ENCODE assay signal across 7 mouse cellular contexts in genomic region chr8:105937496-105938305, GRCm38 (mm10). TPM values are rescaled to one million over a fixed set of nuclear protein-coding genes. Genes with fewer than 3 reads are reported as not detected.
A peak's percentile ranks its signal among the peaks of the same experiment; 100 is the strongest.
DNase-seq lines count a peak whose midpoint lies in the region; ATAC-seq and TF ChIP-seq lines count a peak whose summit lies in the region.

No protein-coding gene starts in this region.

- peaks cover 45% of the 10 kb centered on the region for H3K36me3 ChIP-seq in heart, embryonic 13.5 days
- H3K36me3 ChIP-seq in kidney, postnatal 0 days (ENCODE audit: insufficient read depth, low read length): no peaks in the 10 kb centered on the region

- TF ChIP-seq CTCF in kidney, postnatal 0 days (IDR thresholded peaks at IDR 0.05; ENCODE audit: low read depth): no peak
- TF ChIP-seq CTCF in lung, adult 2 months (IDR thresholded peaks at IDR 0.05; ENCODE audit: insufficient read depth, low read length): no peak
- TF ChIP-seq CTCF in olfactory bulb, adult 2 months (IDR thresholded peaks at IDR 0.05; ENCODE audit: insufficient read depth, low read depth, low read length): no peak

- H3K9ac ChIP-seq in heart, embryonic 13.5 days: peak overlapping the region; percentile 93
- peak overlapping the region; percentile 77 for H3K9ac ChIP-seq in kidney, postnatal 0 days (ENCODE audit: low read depth, low read length)

- no peaks in the 10 kb centered on the region for H3K9me3 ChIP-seq in heart, embryonic 13.5 days
- H3K9me3 ChIP-seq in kidney, postnatal 0 days (replicated peaks; ENCODE audit: low read length): no peaks in the 10 kb centered on the region

- peak overlapping the region; percentile 98 for H3K4me2 ChIP-seq in heart, embryonic 13.5 days
- H3K4me2 ChIP-seq in kidney, postnatal 0 days (ENCODE audit: low read length): peak overlapping the region; percentile 93

- peaks cover 24% of the 10 kb centered on the region for H3K4me1 ChIP-seq in heart, embryonic 13.5 days
- H3K4me1 ChIP-seq in kidney, postnatal 0 days (replicated peaks; ENCODE audit: insufficient read depth, low read length): peaks cover 8% of the 10 kb centered on the region; the same call in 1 of the 2 replicates
- H3K4me1 ChIP-seq in lung, adult 2 months (ENCODE audit: control insufficient read depth, insufficient read depth, low read length): peaks cover 4% of the 10 kb centered on the region
- H3K4me1 ChIP-seq in olfactory bulb, adult 2 months (ENCODE audit: control insufficient read depth, insufficient read depth, low read length): peaks cover 9% of the 10 kb centered on the region; the same call in 1 of the 2 replicates

- peak; percentile 76 for DNase-seq in CD4-positive, CD25-positive, alpha-beta regulatory T cell, adult 2 months (ENCODE audit: low read depth, low spot score)
- peak; percentile 88 for DNase-seq in Muller cell, postnatal 12 days (ENCODE audit: inconsistent ontology term)
- peak; percentile 39 for DNase-seq in embryo, embryonic 9.5 days (ENCODE audit: extremely low spot score)
- peak; percentile 69 for DNase-seq in kidney, postnatal 0 days (ENCODE audit: low spot score)
- DNase-seq in lung, adult 2 months: peak; percentile 60

- under 1% methylated on average over 33 of the region's 33 CpGs for WGBS in heart, embryonic 13.5 days
- under 1% methylated on average over 33 of the region's 33 CpGs for WGBS in kidney, postnatal 0 days
- under 1% methylated on average over 33 of the region's 33 CpGs for WGBS in lung, adult 2 months
- WGBS in olfactory bulb, adult 2 months: under 1% methylated on average over 33 of the region's 33 CpGs

- TF ChIP-seq POLR2A in lung, adult 2 months (IDR thresholded peaks at IDR 0.05; ENCODE audit: borderline replicate concordance, extremely low read depth, low read depth, low read length): peak; percentile 67; the same call in 1 of the 2 replicates
- no peak for TF ChIP-seq POLR2A in olfactory bulb, adult 2 months (IDR thresholded peaks at IDR 0.05; ENCODE audit: insufficient read depth, low read depth, low read length)

- H3K27ac ChIP-seq in heart, embryonic 13.5 days (replicated peaks): peak overlapping the region; percentile 95
- H3K27ac ChIP-seq in kidney, postnatal 0 days: peak overlapping the region; percentile 86
- peak overlapping the region; percentile 87 for H3K27ac ChIP-seq in olfactory bulb, adult 2 months (ENCODE audit: insufficient read depth, low read depth, low read length)

- peak overlapping the region; percentile 85 for H3K4me3 ChIP-seq in heart, embryonic 13.5 days
- peak overlapping the region; percentile 83 for H3K4me3 ChIP-seq in kidney, postnatal 0 days (replicated peaks; ENCODE audit: low read depth, low read length)
- peak overlapping the region; percentile 93 for H3K4me3 ChIP-seq in lung, adult 2 months (replicated peaks; ENCODE audit: extremely low read depth, low read depth, low read length)
- peak overlapping the region; percentile 77 for H3K4me3 ChIP-seq in olfactory bulb, adult 2 months (ENCODE audit: insufficient read depth, low read depth, low read length)

- no peaks in the 10 kb centered on the region for H3K27me3 ChIP-seq in heart, embryonic 13.5 days (replicated peaks)
- no peaks in the 10 kb centered on the region for H3K27me3 ChIP-seq in kidney, postnatal 0 days (ENCODE audit: insufficient read depth, low read length)

- no peak for ATAC-seq in heart, embryonic 13.5 days (ENCODE audit: extremely low read depth, insufficient number of reproducible peaks, low FRiP score, low TSS enrichment)
- peak; percentile 35; the same call in 1 of the 2 replicates for ATAC-seq in kidney, postnatal 0 days (replicated peaks; ENCODE audit: low FRiP score, low read depth)

RNA-seq across cellular contexts. Expression of gene Psmb10, which starts 0.5 kb away (rescaled TPM):
- polyA plus RNA-seq in heart, embryonic 13.5 days (2015; fragmentation: Nextera tagmentation; extraction: Ambion mirVana): 51.9 and 61.3 TPM in 2 replicates
- polyA plus RNA-seq in kidney, postnatal 0 days (2015; fragmentation: Nextera tagmentation; extraction: Ambion mirVana): 59.7 and 63.1 TPM in 2 replicates
- polyA plus RNA-seq in lung, adult 2 months (2012; rRNA removed): 211 and 217 TPM in 2 replicates
- polyA plus RNA-seq in olfactory bulb, adult 2 months (2012; ENCODE audit: insufficient read depth, insufficient read length, low replicate concordance, missing spikeins): not detected in 2 replicates

RNA-seq across cellular contexts. Expression of gene Ctrl, which starts 4.0 kb away (rescaled TPM):
- 0.74 and 1.1 TPM in 2 replicates for polyA plus RNA-seq in heart, embryonic 13.5 days (2015; fragmentation: Nextera tagmentation; extraction: Ambion mirVana)
- polyA plus RNA-seq in kidney, postnatal 0 days (2015; fragmentation: Nextera tagmentation; extraction: Ambion mirVana): 0.67 and 0.77 TPM in 2 replicates
- polyA plus RNA-seq in lung, adult 2 months (2012; rRNA removed): 2.2 and 13.8 TPM in 2 replicates
- not detected in 2 replicates for polyA plus RNA-seq in olfactory bulb, adult 2 months (2012; ENCODE audit: insufficient read depth, insufficient read length, low replicate concordance, missing spikeins)

RNA-seq across cellular contexts. Expression of gene Lcat, which starts 5.5 kb away (rescaled TPM):
- 1.5 and 3.0 TPM in 2 replicates for polyA plus RNA-seq in heart, embryonic 13.5 days (2015; fragmentation: Nextera tagmentation; extraction: Ambion mirVana)
- 0.45 and 0.50 TPM in 2 replicates for polyA plus RNA-seq in kidney, postnatal 0 days (2015; fragmentation: Nextera tagmentation; extraction: Ambion mirVana)
- polyA plus RNA-seq in lung, adult 2 months (2012; rRNA removed): 3.4 and 3.6 TPM in 2 replicates
- polyA plus RNA-seq in olfactory bulb, adult 2 months (2012; ENCODE audit: insufficient read depth, insufficient read length, low replicate concordance, missing spikeins): not detected in 2 replicates

RNA-seq across cellular contexts. Expression of gene Slc12a4, which starts 28.2 kb away (rescaled TPM):
- 37.7 and 39.4 TPM in 2 replicates for polyA plus RNA-seq in heart, embryonic 13.5 days (2015; fragmentation: Nextera tagmentation; extraction: Ambion mirVana)
- 19.8 and 23.7 TPM in 2 replicates for polyA plus RNA-seq in kidney, postnatal 0 days (2015; fragmentation: Nextera tagmentation; extraction: Ambion mirVana)
- polyA plus RNA-seq in lung, adult 2 months (2012; rRNA removed): 84.3 and 96.8 TPM in 2 replicates
- polyA plus RNA-seq in olfactory bulb, adult 2 months (2012; ENCODE audit: insufficient read depth, insufficient read length, low replicate concordance, missing spikeins): not detected in 2 replicates

RNA-seq across cellular contexts. Expression of gene Pskh1, which starts 37.5 kb away (rescaled TPM):
- 23.6 and 24.6 TPM in 2 replicates for polyA plus RNA-seq in heart, embryonic 13.5 days (2015; fragmentation: Nextera tagmentation; extraction: Ambion mirVana)
- 30.6 and 33.7 TPM in 2 replicates for polyA plus RNA-seq in kidney, postnatal 0 days (2015; fragmentation: Nextera tagmentation; extraction: Ambion mirVana)
- polyA plus RNA-seq in lung, adult 2 months (2012; rRNA removed): 38.2 and 43.7 TPM in 2 replicates
- not detected in 2 replicates for polyA plus RNA-seq in olfactory bulb, adult 2 months (2012; ENCODE audit: insufficient read depth, insufficient read length, low replicate concordance, missing spikeins)
